Mouse (Mus musculus) thymus, adult 2 months (tissue): ENCODE measurements around the gene Spata16. TPM values are rescaled to one million over a fixed set of nuclear protein-coding genes. Genes with fewer than 3 reads are reported as not detected.

ENCODE experiments used
- DNase-seq: peaks from one replicate; pipeline ENCODE4 v3.0.0; 2021
- H3K27ac ChIP-seq: fragments of 200-500 bp; 2 replicates; pipeline ENCODE4 v1.5.1; 2012; ENCODE audit warnings: low read length, control low read depth; ENCODE audit not compliant: control insufficient read depth, insufficient read depth
- H3K27me3 ChIP-seq: fragments of 200-500 bp; 2 replicates; pipeline ENCODE4 v1.6.1; 2012; ENCODE audit warnings: mild to moderate bottlenecking, low read length, moderate library complexity, mixed read lengths; ENCODE audit not compliant: control insufficient read depth, insufficient read depth
- H3K36me3 ChIP-seq: fragments of 200-500 bp; 2 replicates; pipeline ENCODE4 v1.6.1; 2012; ENCODE audit warnings: mild to moderate bottlenecking, low read length, moderate library complexity; ENCODE audit not compliant: control insufficient read depth, insufficient read depth
- H3K4me1 ChIP-seq: fragments of 200-500 bp; replicated peaks from 2 replicates; pipeline ENCODE4 v1.6.1; 2012; ENCODE audit warnings: low read length; ENCODE audit not compliant: control insufficient read depth, insufficient read depth
- H3K4me3 ChIP-seq: fragments of 200-500 bp; 2 replicates; pipeline ENCODE4 v1.5.1; 2012; ENCODE audit warnings: mild to moderate bottlenecking, low read length, control low read depth, moderate library complexity; ENCODE audit not compliant: control insufficient read depth, insufficient read depth
- CTCF ChIP-seq: fragments of 200-500 bp; IDR thresholded peaks from 2 replicates; pipeline ENCODE4 v1.5.1; 2012; ENCODE audit warnings: mild to moderate bottlenecking, control low read depth, low read length, moderate library complexity, borderline replicate concordance; ENCODE audit not compliant: control insufficient read depth, poor library complexity, insufficient read depth; ENCODE audit errors: extremely low read depth
- POLR2A ChIP-seq: fragments of 200-500 bp; IDR thresholded peaks from 2 replicates; pipeline ENCODE4 v1.6.1; 2012; ENCODE audit warnings: mild to moderate bottlenecking, low read length, control low read depth, moderate library complexity; ENCODE audit not compliant: control insufficient read depth, poor library complexity, insufficient read depth; ENCODE audit errors: extremely low read depth
- WGBS: fragments of 180-500 bp; shearing (Covaris S2); methylation state at CpG from one replicate; pipeline ENCODE4 v1.1.7; 2018; 5-methylcytosine and 5-hydroxymethylcytosine counted together
- polyA plus RNA-seq: library from polyadenylated mRNA; depleted of rRNA; stranded (reverse); fragments of >200 nt; gene quantifications from 2 replicates; pipeline ENCODE4 v1.2.3, GENCODE M21; 2012

Spata16 gene
- polyA plus RNA-seq, 1 experiment: not detected

DNA sequence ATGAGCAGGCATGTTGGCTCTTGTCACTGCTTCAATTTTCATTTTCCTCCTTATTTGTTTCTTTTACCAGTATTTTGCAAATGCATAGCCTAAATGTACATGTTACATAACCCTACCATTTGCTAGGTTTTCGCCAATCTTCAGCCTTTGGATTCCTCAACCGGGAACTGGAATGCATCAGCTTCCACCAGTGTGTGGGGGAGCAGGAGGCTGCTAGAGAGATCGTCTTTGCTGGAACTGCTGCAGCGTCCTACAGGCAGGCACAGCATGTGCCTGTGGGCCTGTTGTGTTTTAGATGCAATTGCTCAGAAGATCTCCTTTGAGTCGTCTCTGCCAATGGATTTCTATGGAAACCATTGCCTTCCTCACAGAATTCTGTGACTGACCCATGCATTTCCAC is 182.0 kb downstream of the Spata16 start:
- Histone ChIP-seq H3K36me3 (no peaks in the 10 kb centered on the region), H3K4me1 (no peaks in the 10 kb centered on the region), H3K27ac (no peak overlapping the region), H3K27me3 (no peaks in the 10 kb centered on the region), H3K4me3 (no peak overlapping the region)
- no peak for TF ChIP-seq CTCF
- TF ChIP-seq POLR2A: no peak
- 82% methylated on average over 5 of the region's 5 CpGs for WGBS
- no peak for DNase-seq

DNA sequence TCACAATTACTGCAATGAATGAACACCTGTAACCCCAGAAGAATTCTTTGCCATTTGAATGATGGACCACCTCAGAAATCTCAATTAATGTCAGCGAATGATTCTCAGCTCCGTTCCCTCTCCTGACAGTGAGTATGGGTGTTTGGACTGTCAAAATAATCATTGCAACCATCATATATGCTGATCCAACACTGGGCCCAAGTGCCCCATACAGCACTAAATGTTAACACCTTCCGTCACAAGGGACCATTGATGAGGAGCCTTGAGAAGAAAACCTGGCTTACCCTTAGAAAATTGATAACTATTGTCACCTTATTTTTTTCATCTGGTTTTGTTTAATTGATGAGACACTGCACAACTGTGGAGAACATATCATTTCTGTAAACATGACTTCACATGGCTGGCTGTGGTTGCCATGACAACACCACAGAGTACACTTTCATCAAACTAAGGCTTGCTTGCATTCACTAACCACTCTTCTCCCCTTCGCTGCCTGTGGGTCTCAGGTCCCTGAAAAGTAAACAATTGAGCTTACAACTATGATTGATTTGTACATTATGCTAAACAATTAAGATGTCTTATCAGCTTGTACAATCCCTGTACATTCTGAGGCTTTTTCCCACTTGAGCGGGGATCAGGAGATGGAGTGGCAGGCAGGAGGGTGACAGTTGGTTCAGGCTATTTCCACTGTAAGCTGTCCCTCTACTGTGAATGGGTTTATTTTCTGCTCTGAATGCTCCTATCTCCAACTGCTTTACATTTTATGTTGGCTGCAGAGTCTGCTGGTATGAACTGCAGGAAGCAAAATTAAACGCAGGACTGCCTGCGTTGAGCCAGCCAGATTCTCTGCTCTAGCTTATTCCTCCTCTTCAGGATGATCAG is 189.8 kb downstream of the Spata16 start:
- TF ChIP-seq POLR2A (no peak), CTCF (no peak)
- DNase-seq: no peak
- H3K27ac ChIP-seq: no peak overlapping the region
- H3K4me1 ChIP-seq: no peaks in the 10 kb centered on the region
- H3K27me3 ChIP-seq: no peaks in the 10 kb centered on the region
- no peak overlapping the region for H3K4me3 ChIP-seq
- H3K36me3 ChIP-seq: no peaks in the 10 kb centered on the region
- 77% methylated on average over 7 of the region's 7 CpGs for WGBS

DNA sequence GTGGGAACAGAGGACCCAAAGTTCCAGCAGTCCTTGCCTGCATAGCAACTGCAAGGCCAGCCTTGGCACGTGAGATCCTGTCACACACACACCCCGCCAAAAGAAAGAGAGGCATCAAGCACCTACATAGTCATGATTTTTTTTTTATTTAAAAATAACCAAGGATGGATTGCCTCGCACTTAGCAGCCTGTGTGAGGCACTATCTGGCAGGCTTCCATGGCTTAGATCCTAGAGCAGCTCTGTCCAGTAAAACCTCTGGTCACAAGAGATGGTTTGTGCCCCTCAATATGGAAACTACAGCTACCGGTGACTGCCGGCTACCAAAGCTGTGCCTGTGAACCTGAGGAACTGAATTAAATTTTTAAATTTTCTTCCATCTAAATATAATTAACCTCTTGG is 195.5 kb downstream of the Spata16 start:
- no peaks in the 10 kb centered on the region for H3K27me3 ChIP-seq
- WGBS: 95% methylated on average over 5 of the region's 5 CpGs
- no peak for DNase-seq
- H3K4me3 ChIP-seq: no peak overlapping the region
- no peaks in the 10 kb centered on the region for H3K4me1 ChIP-seq
- TF ChIP-seq POLR2A: no peak
- no peak for TF ChIP-seq CTCF
- no peaks in the 10 kb centered on the region for H3K36me3 ChIP-seq
- H3K27ac ChIP-seq: no peak overlapping the region

DNA sequence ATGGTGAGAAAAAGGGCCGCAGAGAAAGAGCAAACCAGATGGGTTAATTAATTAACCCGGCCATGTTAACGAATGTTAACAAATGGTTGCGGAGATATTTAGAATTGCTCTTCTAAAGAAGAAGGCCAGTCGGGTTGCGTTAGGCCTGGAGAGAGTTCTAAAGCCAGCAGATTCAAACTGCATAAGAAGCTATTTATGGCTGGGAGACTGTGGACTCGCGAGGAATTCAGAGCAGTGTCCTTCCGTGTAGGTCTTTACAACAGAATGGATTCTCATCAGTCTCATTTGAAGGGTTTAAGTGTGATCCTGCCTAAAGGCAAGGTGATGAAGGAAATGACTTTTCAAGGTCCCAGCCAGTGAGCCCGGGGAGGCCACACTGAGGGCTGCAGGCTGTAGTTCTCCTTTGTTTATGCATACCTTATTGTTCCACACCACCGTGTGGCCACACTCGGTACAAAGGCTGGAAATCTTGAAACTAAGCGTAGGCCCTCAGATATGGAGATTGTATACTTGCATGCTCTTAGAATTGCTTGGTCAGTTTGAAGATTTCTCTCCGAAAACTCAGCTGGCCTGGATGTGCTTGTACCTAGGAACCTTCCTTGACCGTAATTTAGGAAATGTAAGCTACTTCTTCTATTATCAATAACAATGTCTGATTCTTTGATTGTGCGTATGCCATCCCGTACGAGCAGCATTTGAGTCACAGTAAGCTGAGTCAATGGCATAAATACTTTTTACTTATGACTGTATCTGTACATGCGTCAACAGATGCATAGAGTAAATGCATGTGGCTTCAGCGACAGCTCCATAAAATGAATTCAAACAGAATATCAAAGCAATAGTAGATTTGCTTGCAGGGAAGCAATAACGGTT is 197.0 kb downstream of the Spata16 start:
- TF ChIP-seq CTCF (no peak), POLR2A (no peak)
- H3K4me1 ChIP-seq: no peaks in the 10 kb centered on the region
- H3K36me3 ChIP-seq: no peaks in the 10 kb centered on the region
- H3K27me3 ChIP-seq: no peaks in the 10 kb centered on the region
- no peak overlapping the region for H3K4me3 ChIP-seq
- H3K27ac ChIP-seq: no peak overlapping the region
- WGBS: 75% methylated on average over 21 of the region's 21 CpGs
- DNase-seq: no peak

DNA sequence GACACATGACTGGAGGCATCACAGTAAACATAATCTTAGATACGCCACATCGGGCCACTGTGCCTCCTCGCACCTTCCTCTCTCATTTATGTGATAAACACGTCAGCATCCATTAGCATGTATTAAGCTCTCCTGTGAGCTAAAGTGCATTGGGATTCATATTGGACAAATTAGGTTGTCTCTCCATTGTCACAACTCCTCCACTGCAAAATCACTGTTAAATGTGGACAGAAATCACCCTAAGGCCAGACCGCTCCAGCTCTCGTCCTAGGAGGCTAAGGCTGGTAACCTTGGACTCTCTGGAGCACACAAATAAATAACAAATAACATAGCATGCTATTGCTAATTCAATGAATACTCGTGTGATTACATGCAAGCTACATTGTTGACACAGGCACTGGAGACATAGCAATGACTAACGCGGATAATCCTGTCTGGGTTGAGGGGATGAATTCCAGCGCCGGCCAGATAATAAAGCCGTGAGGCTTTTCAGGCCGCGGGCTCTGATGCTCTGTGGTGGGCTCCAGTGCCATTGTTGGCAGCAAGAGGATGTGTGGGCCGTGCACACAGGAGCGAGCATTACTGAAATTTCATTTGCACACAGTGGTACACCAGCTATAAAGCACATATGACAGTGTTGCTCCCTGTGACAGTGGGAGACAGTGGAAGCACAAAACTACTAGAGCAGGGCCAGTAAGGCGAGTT is 197.8 kb downstream of the Spata16 start:
- H3K27me3 ChIP-seq: no peaks in the 10 kb centered on the region
- H3K27ac ChIP-seq: no peak overlapping the region
- no peaks in the 10 kb centered on the region for H3K4me1 ChIP-seq
- no peak for TF ChIP-seq POLR2A
- TF ChIP-seq CTCF: no peak
- DNase-seq: no peak
- H3K36me3 ChIP-seq: no peaks in the 10 kb centered on the region
- 95% methylated on average over 17 of the region's 17 CpGs for WGBS
- H3K4me3 ChIP-seq: no peak overlapping the region

DNA sequence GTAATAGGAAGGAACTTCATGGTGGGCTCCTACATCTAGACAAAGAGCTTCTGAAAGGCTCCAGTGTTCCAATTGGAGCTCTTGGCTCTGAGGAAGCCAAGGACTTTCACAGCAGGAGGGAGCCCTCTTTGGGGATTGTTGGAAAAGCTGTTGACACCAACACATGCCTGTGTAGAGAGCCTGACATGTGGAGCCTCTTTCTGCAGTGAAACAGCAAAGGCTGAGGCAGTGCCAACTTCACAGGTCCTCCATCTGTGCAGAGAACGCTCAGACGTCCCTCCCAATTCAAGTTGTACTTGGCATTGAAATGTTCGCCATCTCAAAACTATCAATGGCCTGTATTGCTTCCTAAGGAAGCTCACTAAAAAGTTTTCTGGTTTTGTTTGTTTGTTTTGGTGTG is 207.6 kb downstream of the Spata16 start:
- DNase-seq: no peak
- no peaks in the 10 kb centered on the region for H3K27me3 ChIP-seq
- no peak overlapping the region for H3K27ac ChIP-seq
- H3K4me3 ChIP-seq: no peak overlapping the region
- no peaks in the 10 kb centered on the region for H3K36me3 ChIP-seq
- 95% methylated on average over 3 of the region's 3 CpGs for WGBS
- TF ChIP-seq POLR2A: no peak
- no peak for TF ChIP-seq CTCF
- H3K4me1 ChIP-seq: no peaks in the 10 kb centered on the region
